Mouse (Mus musculus): Measurements from ENCODE around the gene Zfp316. TPM values are rescaled to one million over a fixed set of nuclear protein-coding genes. Genes with fewer than 3 reads are reported as not detected.

Zfp316 gene
- polyA plus RNA-seq, 1 experiment from 2014 or later, result 4.2 TPM

- 75% methylated on average over 3 of the region's 3 CpGs for WGBS
- no peaks in the 10 kb centered on the region for H3K9me3 ChIP-seq (ENCODE audit: control insufficient read depth, low read length)
- ATAC-seq (replicated peaks; ENCODE audit: low FRiP score), result no peak
These were observed 2.3 kb upstream of the Zfp316 start for GRCm38 (mm10) chr5:143272108-143272507.

GRCm38 (mm10) chr5:143271642-143272041 lies 1.8 kb upstream of the Zfp316 start:
- H3K27me3 ChIP-seq (ENCODE audit: control insufficient read depth, insufficient read depth, low read length), result no peaks in the 10 kb centered on the region
- WGBS, result 86% methylated on average over 6 of the region's 6 CpGs
- no peaks in the 10 kb centered on the region for H3K9me3 ChIP-seq (ENCODE audit: control insufficient read depth, low read length)
- no peak overlapping the region for H3K27ac ChIP-seq (ENCODE audit: low read depth, low read length)
- H3K4me2 ChIP-seq (ENCODE audit: low read depth, low read length, severe bottlenecking), result no peak overlapping the region
- peaks cover 11% of the 10 kb centered on the region for H3K4me1 ChIP-seq (replicated peaks; ENCODE audit: control insufficient read depth, insufficient read depth, low read length)
- no peaks in the 10 kb centered on the region for H3K36me3 ChIP-seq (ENCODE audit: control insufficient read depth, insufficient read depth, low read length)
- DNase-seq (ENCODE audit: low spot score), result no peak
- no peak overlapping the region for H3K4me3 ChIP-seq (ENCODE audit: low read depth, low read length)
- no peak for ATAC-seq (replicated peaks; ENCODE audit: low FRiP score)
- H3K9ac ChIP-seq (ENCODE audit: low read length), result no peak overlapping the region

More at GRCm38 (mm10) chr5:143272108-143272507, 2.3 kb upstream of the Zfp316 start:
- H3K27me3 ChIP-seq (ENCODE audit: control insufficient read depth, insufficient read depth, low read length), result no peaks in the 10 kb centered on the region
- DNase-seq (ENCODE audit: low spot score), result no peak
- no peak overlapping the region for H3K9ac ChIP-seq (ENCODE audit: low read length)
- no peak overlapping the region for H3K4me3 ChIP-seq (ENCODE audit: low read depth, low read length)
- no peak overlapping the region for H3K4me2 ChIP-seq (ENCODE audit: low read depth, low read length, severe bottlenecking)
- no peak overlapping the region for H3K27ac ChIP-seq (ENCODE audit: low read depth, low read length)
- H3K36me3 ChIP-seq (ENCODE audit: control insufficient read depth, insufficient read depth, low read length), result no peaks in the 10 kb centered on the region
- peaks cover 11% of the 10 kb centered on the region for H3K4me1 ChIP-seq (replicated peaks; ENCODE audit: control insufficient read depth, insufficient read depth, low read length)

- Histone ChIP-seq H3K9ac (ENCODE audit: low read length) (peak overlapping the region; percentile 97), H3K4me2 (ENCODE audit: low read depth, low read length, severe bottlenecking) (peak overlapping the region; percentile 96), H3K4me1 (replicated peaks; ENCODE audit: control insufficient read depth, insufficient read depth, low read length) (peaks cover 11% of the 10 kb centered on the region), H3K36me3 (ENCODE audit: control insufficient read depth, insufficient read depth, low read length) (no peaks in the 10 kb centered on the region), H3K9me3 (ENCODE audit: control insufficient read depth, low read length) (no peaks in the 10 kb centered on the region), H3K27me3 (ENCODE audit: control insufficient read depth, insufficient read depth, low read length) (no peaks in the 10 kb centered on the region), H3K4me3 (ENCODE audit: low read depth, low read length) (peak overlapping the region; percentile 96), H3K27ac (ENCODE audit: low read depth, low read length) (no peak overlapping the region)
- peak; percentile 28 for ATAC-seq (replicated peaks; ENCODE audit: low FRiP score)
- whole genome bisulfite sequencing, result 5% methylated on average over 12 of the region's 12 CpGs
- DNase-seq (ENCODE audit: low spot score), result no peak
These were observed 313 bp upstream of the Zfp316 start for GRCm38 (mm10) chr5:143270151-143270519.

DNA sequence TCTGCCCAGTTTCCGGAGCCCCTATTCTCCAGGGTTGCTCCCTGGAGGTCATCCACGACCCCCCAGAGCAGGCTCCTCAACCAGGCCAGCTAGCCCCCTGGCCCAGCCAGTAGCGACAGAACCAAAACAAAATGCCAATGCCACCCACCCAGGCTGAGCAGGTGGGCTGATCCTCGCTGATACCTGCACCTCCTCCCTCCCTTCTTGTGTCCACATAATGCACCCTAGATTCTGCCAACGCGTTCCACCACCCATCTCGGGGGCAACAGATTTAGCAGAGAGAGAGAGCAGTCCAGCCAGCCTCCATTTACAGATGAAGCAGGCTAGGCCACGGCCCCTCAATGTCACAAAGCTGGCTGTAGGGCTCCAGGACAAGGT lies 848 bp downstream of the Zfp316 start:
- Histone ChIP-seq H3K9me3 (ENCODE audit: control insufficient read depth, low read length) (no peaks in the 10 kb centered on the region), H3K27ac (ENCODE audit: low read depth, low read length) (0 out of 2 replicates have a peak overlapping the region, but pooled peaks have one; percentile 46), H3K4me3 (ENCODE audit: low read depth, low read length) (peak overlapping the region; percentile 96), H3K27me3 (ENCODE audit: control insufficient read depth, insufficient read depth, low read length) (no peaks in the 10 kb centered on the region), H3K9ac (ENCODE audit: low read length) (peak overlapping the region; percentile 97), H3K4me2 (ENCODE audit: low read depth, low read length, severe bottlenecking) (peak overlapping the region; percentile 96), H3K4me1 (replicated peaks; ENCODE audit: control insufficient read depth, insufficient read depth, low read length) (peaks cover 11% of the 10 kb centered on the region), H3K36me3 (ENCODE audit: control insufficient read depth, insufficient read depth, low read length) (no peaks in the 10 kb centered on the region)
- WGBS, result 23% methylated on average over 8 of the region's 8 CpGs
- DNase-seq (ENCODE audit: low spot score) (no peak), ATAC-seq (replicated peaks; ENCODE audit: low FRiP score) (no peak)

DNA sequence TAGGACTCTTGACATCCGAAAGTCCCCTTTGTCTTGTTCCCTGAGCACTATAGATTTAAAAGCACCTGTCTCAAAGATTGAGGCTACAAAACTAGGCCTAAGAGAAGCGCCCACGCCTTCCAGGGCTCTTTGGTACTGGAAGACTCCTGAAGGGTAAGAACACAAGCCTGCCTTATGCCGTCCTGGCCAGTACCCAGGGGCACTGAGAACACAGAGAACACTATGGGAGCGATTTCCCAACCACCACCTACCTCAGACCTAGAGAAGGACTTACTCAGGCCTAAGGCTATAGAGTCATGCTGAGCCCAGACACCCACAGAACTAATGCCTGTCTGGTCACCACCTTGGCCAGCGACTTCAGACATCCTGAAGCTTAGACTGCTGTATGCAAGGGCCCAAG lies 3.0 kb downstream of the Zfp316 start:
- DNase-seq (ENCODE audit: low spot score), result no peak
- H3K9me3 ChIP-seq (ENCODE audit: control insufficient read depth, low read length), result no peaks in the 10 kb centered on the region
- no peak overlapping the region for H3K9ac ChIP-seq (ENCODE audit: low read length)
- whole genome bisulfite sequencing, result 86% methylated on average over 6 of the region's 6 CpGs
- peaks cover 3% of the 10 kb centered on the region for H3K36me3 ChIP-seq (ENCODE audit: control insufficient read depth, insufficient read depth, low read length)
- H3K27me3 ChIP-seq (ENCODE audit: control insufficient read depth, insufficient read depth, low read length), result no peaks in the 10 kb centered on the region
- H3K27ac ChIP-seq (ENCODE audit: low read depth, low read length), result no peak overlapping the region
- H3K4me3 ChIP-seq (ENCODE audit: low read depth, low read length), result no peak overlapping the region
- ATAC-seq (replicated peaks; ENCODE audit: low FRiP score), result no peak
- H3K4me2 ChIP-seq (ENCODE audit: low read depth, low read length, severe bottlenecking), result no peak overlapping the region
- H3K4me1 ChIP-seq (replicated peaks; ENCODE audit: control insufficient read depth, insufficient read depth, low read length), result peaks cover 11% of the 10 kb centered on the region

DNA sequence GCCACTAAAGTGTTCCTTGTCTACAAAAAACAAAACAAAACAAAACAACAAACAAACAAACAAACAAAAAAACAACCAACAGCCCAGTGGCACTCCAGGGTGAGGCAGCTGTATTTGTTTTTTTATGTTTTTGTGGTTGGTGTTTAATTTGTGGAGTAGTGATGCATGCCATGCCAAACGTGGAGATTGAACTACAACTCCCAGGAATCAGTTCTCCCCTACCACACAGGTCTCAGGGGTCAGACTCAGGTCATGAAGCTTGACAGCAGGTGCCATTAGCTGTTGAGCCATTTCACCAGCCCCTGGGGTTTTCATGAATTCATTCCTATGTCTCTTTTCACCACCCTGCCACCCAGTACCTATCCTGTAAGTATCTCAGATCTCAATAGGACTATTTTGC lies 4.4 kb downstream of the Zfp316 start:
- WGBS, result 57% methylated on average over 1 of the region's 1 CpGs
- H3K4me3 ChIP-seq (ENCODE audit: low read depth, low read length), result no peak overlapping the region
- peaks cover 3% of the 10 kb centered on the region for H3K36me3 ChIP-seq (ENCODE audit: control insufficient read depth, insufficient read depth, low read length)
- no peak for DNase-seq (ENCODE audit: low spot score)
- no peak overlapping the region for H3K4me2 ChIP-seq (ENCODE audit: low read depth, low read length, severe bottlenecking)
- no peaks in the 10 kb centered on the region for H3K27me3 ChIP-seq (ENCODE audit: control insufficient read depth, insufficient read depth, low read length)
- H3K9me3 ChIP-seq (ENCODE audit: control insufficient read depth, low read length), result no peaks in the 10 kb centered on the region
- H3K4me1 ChIP-seq (replicated peaks; ENCODE audit: control insufficient read depth, insufficient read depth, low read length), result peaks cover 8% of the 10 kb centered on the region
- H3K27ac ChIP-seq (ENCODE audit: low read depth, low read length), result no peak overlapping the region
- no peak for ATAC-seq (replicated peaks; ENCODE audit: low FRiP score)
- H3K9ac ChIP-seq (ENCODE audit: low read length), result no peak overlapping the region

DNA sequence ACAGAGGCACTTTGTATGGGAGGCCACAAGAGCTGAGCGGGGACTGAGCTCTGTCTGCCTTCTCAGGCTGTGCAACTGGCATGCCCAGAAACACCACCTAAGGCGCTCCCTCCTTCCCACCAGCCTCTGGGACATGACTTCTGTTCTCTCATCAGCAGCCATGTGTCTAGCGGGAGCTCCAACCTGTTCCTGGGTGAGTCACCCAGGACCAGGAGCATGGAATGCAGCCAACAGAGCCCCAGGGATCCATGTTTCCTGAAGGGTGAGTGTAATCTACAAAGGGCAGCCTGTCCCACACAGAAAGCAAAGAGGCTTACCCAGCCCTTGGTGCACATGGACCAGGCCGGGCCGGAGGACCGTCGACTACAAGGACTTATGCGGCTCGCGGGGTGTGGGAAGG lies 5.1 kb downstream of the Zfp316 start:
- ATAC-seq (replicated peaks; ENCODE audit: low FRiP score) (no peak), DNase-seq (ENCODE audit: low spot score) (no peak)
- no peaks in the 10 kb centered on the region for H3K9me3 ChIP-seq (ENCODE audit: control insufficient read depth, low read length)
- WGBS, result 94% methylated on average over 10 of the region's 10 CpGs
- H3K4me1 ChIP-seq (replicated peaks; ENCODE audit: control insufficient read depth, insufficient read depth, low read length), result peaks cover 5% of the 10 kb centered on the region
- no peak overlapping the region for H3K4me2 ChIP-seq (ENCODE audit: low read depth, low read length, severe bottlenecking)
- H3K9ac ChIP-seq (ENCODE audit: low read length), result no peak overlapping the region
- H3K4me3 ChIP-seq (ENCODE audit: low read depth, low read length), result no peak overlapping the region
- H3K27ac ChIP-seq (ENCODE audit: low read depth, low read length), result no peak overlapping the region
- peaks cover 3% of the 10 kb centered on the region for H3K36me3 ChIP-seq (ENCODE audit: control insufficient read depth, insufficient read depth, low read length)
- H3K27me3 ChIP-seq (ENCODE audit: control insufficient read depth, insufficient read depth, low read length), result no peaks in the 10 kb centered on the region

GRCm38 (mm10) chr5:143261636-143262035 lies 8.2 kb downstream of the Zfp316 start:
- Histone ChIP-seq H3K4me3 (ENCODE audit: low read depth, low read length) (no peak overlapping the region), H3K36me3 (ENCODE audit: control insufficient read depth, insufficient read depth, low read length) (peaks cover 3% of the 10 kb centered on the region), H3K4me1 (replicated peaks; ENCODE audit: control insufficient read depth, insufficient read depth, low read length) (no peaks in the 10 kb centered on the region), H3K9me3 (ENCODE audit: control insufficient read depth, low read length) (no peaks in the 10 kb centered on the region), H3K9ac (ENCODE audit: low read length) (no peak overlapping the region), H3K4me2 (ENCODE audit: low read depth, low read length, severe bottlenecking) (no peak overlapping the region), H3K27ac (ENCODE audit: low read depth, low read length) (no peak overlapping the region), H3K27me3 (ENCODE audit: control insufficient read depth, insufficient read depth, low read length) (peaks cover 9% of the 10 kb centered on the region)
- DNase-seq (ENCODE audit: low spot score) (no peak), ATAC-seq (replicated peaks; ENCODE audit: low FRiP score) (no peak)
- WGBS, result 92% methylated on average over 8 of the region's 8 CpGs

DNA sequence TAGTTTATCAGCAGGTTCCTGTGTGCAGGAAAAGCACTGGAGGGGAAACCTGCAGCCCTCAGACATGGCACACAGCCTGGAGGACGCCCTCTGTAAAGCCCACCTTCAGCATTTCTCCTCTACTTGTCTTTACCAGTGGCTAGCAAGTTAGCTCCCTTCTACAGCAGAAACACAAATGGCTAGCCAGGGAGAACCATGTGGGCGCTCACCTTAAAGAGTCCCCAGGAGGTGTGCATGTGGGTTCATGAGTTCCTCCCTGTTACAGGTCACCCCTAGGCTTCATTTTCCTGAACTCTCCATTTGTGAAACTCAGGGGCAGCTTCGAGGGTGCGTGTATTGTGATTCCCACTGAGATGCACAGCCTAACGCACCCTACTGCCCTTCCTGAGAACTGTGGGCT lies 14.0 kb downstream of the Zfp316 start:
- Histone ChIP-seq H3K27ac (ENCODE audit: low read depth, low read length) (no peak overlapping the region), H3K27me3 (ENCODE audit: control insufficient read depth, insufficient read depth, low read length) (peaks cover 63% of the 10 kb centered on the region), H3K4me3 (ENCODE audit: low read depth, low read length) (no peak overlapping the region), H3K4me2 (ENCODE audit: low read depth, low read length, severe bottlenecking) (no peak overlapping the region), H3K9me3 (ENCODE audit: control insufficient read depth, low read length) (no peaks in the 10 kb centered on the region), H3K9ac (ENCODE audit: low read length) (no peak overlapping the region), H3K36me3 (ENCODE audit: control insufficient read depth, insufficient read depth, low read length) (peaks cover 4% of the 10 kb centered on the region; the same call in 1 of the 2 replicates), H3K4me1 (replicated peaks; ENCODE audit: control insufficient read depth, insufficient read depth, low read length) (peaks cover 13% of the 10 kb centered on the region)
- ATAC-seq (replicated peaks; ENCODE audit: low FRiP score) (no peak), DNase-seq (ENCODE audit: low spot score) (no peak)
- 76% methylated on average over 5 of the region's 5 CpGs for WGBS

Data from forebrain, embryonic 11.5 days (tissue).